Mouse (Mus musculus): ENCODE results near the gene Galnt17.

Galnt17 gene

DNA sequence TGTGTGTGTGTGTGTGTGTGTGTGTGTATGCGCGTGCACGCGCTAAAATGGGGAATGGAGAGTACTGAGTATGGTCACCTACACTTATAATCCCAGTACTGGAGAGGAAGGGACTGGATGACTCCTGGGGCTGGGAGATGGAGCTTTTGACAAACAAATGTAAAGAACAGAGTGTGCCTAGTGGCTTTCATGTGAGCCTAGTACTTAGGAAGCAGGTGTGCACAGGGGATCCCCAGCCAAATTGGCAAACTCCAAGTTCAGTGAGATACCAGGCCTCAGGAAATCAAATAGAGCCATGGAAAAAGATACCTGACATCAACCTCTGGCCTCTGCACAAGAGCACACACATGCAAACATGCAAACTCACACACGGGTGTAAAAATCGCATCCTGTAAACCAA is 61.7 kb downstream of the Galnt17 start:
- DNase-seq (ENCODE audit: extremely low read depth, insufficient read length, low spot score) = no peak

GRCm38 (mm10) chr5:131241689-131242088 is 66.6 kb downstream of the Galnt17 start:
- DNase-seq (ENCODE audit: extremely low read depth, insufficient read length, low spot score) = no peak

- no peak for DNase-seq (ENCODE audit: extremely low read depth, insufficient read length, low spot score)
Observed at GRCm38 (mm10) chr5:131239813-131240212, 68.5 kb downstream of the Galnt17 start.

GRCm38 (mm10) chr5:131236906-131237305 is 71.4 kb downstream of the Galnt17 start:
- no peak for DNase-seq (ENCODE audit: extremely low read depth, insufficient read length, low spot score)

DNA sequence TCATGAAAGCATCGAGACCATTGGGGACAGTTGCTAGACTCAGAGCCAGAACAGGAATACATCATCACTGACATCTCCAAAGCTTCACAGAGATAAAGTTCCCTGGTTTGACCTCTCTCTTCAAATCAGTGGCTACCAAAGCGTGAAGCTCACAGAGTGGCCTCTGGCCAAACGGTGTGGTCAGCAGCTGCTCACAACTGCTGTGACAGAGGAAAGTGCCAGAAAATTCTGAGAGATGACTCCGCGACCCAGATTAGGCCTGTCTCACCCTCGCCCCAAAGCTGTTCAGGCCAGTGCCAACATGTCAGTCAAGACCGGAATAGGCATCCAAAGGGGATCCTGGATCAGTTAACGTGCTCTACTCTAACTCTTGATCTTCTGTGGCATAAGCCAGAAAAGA is 74.5 kb downstream of the Galnt17 start:
- DNase-seq (ENCODE audit: extremely low read depth, insufficient read length, low spot score) = no peak

GRCm38 (mm10) chr5:131231060-131231459 is 77.2 kb downstream of the Galnt17 start:
- DNase-seq (ENCODE audit: extremely low read depth, insufficient read length, low spot score) = no peak

- no peak for DNase-seq (ENCODE audit: extremely low read depth, insufficient read length, low spot score)
Observed at GRCm38 (mm10) chr5:131229744-131230143, 78.6 kb downstream of the Galnt17 start.

- DNase-seq (ENCODE audit: extremely low read depth, insufficient read length, low spot score) = no peak
Observed at GRCm38 (mm10) chr5:131223416-131223815, 84.9 kb downstream of the Galnt17 start.

DNA sequence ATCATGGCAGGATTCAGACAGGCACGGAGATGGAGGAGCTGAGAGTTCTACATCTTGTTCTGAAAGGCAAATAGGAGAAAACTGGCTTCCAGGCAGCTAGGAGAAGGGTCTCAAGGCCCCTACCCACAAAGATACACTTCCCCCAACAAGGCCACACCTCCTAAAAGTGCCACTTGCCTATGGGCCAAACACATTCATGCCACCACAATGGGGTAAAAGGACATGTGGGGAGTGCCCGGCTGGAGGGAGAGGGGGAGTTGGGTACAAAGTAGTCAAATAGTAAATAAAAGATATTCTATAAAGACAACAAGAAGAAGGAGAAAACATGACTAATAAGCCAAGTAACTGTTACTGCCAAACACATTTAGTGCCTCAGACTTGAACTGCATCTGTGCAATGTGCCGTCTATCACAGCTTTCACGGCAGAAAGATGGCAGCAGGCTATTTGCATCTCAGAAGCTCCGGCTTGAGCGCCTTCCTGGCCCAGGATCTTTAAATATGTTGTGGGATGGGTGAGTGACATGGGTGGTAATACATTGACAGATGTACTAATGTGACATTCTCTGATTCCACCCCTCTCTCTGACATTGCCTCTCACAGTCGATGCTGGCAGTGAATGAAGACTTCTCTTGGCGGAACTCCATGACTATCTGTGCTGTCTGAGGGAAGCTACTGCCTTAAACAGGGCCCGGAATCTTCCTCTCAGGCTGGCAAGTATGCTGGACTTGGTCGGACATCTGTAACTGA is 85.6 kb downstream of the Galnt17 start:
- no peak for DNase-seq (ENCODE audit: extremely low read depth, insufficient read length, low spot score)

- no peak for DNase-seq (ENCODE audit: extremely low read depth, insufficient read length, low spot score)
Observed at GRCm38 (mm10) chr5:131218221-131218620, 90.1 kb downstream of the Galnt17 start.

DNA sequence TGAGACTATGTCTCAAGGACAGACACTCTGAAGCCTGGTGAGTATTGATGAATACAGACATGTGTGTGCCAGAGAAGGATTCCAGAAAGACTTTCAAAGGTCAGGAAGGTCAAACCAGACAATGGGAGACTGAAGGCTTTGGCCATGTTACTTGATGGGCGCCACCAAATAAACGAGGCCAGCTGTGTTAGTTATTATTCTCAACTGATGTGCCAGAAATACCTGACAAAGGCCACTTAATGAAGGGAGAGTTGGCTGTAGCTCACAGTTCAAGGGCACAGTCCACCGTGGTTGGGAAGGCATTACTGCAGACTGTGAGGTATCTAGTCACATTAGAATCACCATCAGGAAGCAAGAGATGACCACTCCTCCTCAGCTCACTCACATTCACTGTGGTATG is 96.7 kb downstream of the Galnt17 start:
- no peak for DNase-seq (ENCODE audit: extremely low read depth, insufficient read length, low spot score)

DNA sequence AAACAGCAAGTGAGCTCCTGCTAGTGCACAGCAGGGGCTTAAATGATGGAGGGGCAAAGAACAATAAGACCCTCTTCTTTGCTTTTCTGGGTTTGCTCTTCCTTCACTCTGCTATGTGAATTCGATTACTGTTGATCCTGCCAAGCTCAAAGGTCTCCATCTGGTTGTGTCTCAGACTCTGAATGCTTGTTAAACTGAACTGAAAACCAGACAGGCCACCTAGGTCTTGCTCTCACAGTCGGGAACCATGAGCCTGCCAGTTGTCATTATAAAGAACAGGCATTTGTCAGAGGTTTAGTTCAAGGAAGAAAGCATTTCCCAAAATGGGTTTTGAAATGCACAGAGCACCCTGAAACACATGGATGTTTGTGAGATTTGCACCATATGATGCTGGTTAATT is 107.2 kb downstream of the Galnt17 start:
- no peak for DNase-seq (ENCODE audit: extremely low read depth, insufficient read length, low spot score)

DNA sequence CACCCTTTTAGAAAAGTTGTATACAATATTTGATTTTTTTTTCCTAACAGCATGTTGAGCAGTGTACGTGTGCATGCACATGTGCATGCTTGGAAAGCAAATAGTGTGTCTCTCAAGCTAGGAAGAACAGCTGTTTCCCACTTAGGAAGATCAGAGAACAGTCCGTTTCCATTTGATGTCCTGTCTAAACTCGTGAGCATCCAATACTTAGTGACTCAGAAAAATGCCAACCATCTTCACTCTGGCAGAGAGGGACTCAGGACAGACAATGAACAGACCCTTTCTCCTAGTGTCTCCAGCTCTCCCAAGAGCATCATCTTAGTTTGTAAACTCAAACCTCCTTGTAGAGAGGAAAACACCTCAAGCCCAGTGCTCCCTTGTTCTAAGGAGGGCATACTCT is 116.0 kb downstream of the Galnt17 start:
- no peak for DNase-seq (ENCODE audit: extremely low read depth, insufficient read length, low spot score)

DNA sequence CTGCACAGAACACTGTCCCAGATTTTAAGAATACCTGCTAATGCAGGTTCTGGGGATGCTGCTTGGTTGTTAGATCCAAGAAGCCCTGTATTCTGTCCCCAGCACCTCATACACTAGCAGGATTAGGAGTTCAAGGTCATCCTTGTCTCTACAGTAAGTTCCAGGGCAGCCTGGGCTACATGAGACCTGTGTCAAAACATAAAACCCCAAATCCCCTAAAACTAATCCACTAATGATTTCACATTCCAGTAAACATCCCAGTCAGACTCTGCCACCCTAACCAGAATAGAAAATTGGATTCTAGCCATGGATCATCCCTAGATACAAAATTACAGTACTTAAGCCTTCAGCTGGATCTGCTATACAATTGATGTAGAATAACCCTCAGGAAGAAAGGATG is 123.7 kb downstream of the Galnt17 start:
- no peak for DNase-seq (ENCODE audit: extremely low read depth, insufficient read length, low spot score)

DNA sequence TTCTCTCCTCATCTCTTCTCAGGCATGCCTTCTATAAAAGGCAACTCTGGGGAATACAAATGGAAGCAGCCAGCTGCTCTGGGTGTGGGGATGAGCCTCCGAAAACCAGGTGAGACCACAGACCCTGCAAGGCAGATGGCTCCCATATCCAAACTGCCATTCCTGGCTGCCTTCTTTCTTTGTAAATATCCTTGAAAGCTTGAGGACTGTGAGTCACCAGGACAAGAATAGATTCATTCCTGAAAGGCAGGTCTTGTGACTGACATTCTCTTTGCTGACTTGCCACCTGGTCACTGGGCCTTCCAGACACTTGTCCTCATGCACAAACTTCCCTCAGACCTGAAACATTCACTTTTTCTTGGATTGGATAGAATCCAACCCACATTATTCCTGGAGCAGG is 127.1 kb downstream of the Galnt17 start:
- no peak for DNase-seq (ENCODE audit: extremely low read depth, insufficient read length, low spot score)

- DNase-seq (ENCODE audit: extremely low read depth, insufficient read length, low spot score) = no peak
Observed at GRCm38 (mm10) chr5:131180756-131181155, 127.5 kb downstream of the Galnt17 start.

DNA sequence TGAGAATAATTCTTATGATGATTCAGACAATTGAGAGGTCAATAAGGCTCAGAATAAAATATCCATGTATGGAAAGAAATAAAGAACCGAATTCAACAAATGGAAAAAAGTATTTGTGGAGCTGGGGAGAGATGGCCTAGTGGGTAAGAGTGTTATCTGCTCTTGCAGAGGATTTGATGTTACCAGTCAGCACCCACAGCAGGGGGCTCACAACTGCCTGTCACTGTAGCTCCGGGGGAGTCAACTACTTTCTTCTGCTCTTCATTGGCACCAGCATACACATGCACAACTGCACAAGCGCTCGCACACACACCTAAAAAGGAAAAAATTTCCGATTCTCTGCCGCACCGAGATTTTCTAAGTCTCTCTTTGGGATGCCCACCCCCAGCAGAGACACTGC is 130.4 kb downstream of the Galnt17 start:
- no peak for DNase-seq (ENCODE audit: extremely low read depth, insufficient read length, low spot score)

- no peak for DNase-seq (ENCODE audit: extremely low read depth, insufficient read length, low spot score)
Observed at GRCm38 (mm10) chr5:131177168-131177567, 131.1 kb downstream of the Galnt17 start.

- no peak for DNase-seq (ENCODE audit: extremely low read depth, insufficient read length, low spot score)
Observed at GRCm38 (mm10) chr5:131169186-131169585, 139.1 kb downstream of the Galnt17 start.

DNA sequence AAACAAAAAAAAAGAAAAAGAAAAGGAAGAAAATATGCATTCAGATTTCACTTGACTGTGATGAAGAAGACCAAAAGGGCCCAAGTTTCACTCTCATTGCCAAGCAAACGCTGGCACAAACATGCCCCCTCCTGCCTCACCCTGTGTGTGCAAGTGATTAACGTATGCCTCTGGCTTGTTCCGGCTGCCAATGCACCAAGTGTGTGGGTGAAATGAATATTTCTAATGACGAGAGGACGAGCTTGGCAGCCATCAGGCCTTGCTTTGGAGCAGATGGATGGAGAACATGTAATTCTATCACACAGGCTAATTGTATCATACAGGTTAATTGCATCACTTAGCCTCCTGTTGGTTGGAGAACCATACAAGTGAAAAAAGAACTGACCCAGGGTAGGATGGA is 140.9 kb downstream of the Galnt17 start:
- DNase-seq (ENCODE audit: extremely low read depth, insufficient read length, low spot score) = no peak

DNA sequence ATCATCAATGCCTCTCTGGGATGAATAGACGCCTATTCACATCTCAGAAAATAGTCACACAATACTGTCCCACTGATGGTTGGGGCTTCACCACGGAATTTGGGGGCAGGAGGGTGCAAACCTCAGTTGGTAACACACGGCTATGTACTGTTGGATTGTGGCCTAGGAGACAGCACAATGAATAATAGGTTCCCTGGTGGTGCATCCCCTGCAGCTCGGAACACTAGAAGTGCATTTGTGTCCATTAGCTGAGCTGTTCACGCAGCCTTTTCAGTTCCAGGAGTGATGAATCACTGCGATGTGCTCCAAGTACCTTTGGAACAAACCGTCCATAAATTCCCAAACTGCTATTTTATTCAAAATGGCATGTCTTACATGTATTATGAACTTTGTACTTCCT is 142.6 kb downstream of the Galnt17 start:
- DNase-seq (ENCODE audit: extremely low read depth, insufficient read length, low spot score) = no peak

DNA sequence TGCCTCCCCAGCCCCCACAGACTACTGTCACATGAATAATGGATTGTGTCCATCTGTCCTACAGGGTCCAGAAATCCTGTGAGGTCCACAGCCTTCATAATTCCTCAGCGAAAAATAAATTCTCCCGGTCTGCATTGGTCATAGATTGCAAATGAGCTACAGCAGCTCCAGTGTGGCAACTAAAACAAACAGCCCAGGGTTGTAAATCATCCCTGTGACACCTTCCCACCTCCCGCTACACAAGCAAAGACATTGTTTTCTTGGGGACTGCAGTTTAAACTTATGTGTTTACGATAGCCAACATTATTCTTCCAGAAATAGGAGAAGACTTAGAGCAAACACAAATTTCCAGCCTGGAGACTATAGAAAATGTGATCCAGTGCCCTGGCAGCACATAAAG is 150.4 kb downstream of the Galnt17 start:
- no peak for DNase-seq (ENCODE audit: extremely low read depth, insufficient read length, low spot score)

DNA sequence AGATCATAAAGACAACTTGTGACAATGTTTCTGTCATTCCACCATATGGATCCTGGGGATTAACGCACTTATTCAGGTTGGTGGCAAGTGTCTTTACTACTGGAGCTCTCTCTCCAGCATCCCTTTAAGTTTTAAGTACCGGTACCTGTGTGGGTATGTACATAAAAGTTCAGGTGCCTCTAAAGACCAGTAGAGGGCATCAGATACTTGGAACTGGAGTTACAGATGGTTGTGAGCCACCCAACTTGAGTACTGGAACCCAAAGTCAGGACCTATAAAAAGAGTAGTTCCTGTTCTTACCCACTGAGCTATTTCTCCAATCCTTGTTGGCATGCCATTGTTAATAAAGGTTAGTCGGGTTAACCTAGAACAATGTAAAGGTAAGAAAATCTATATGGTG is 152.0 kb downstream of the Galnt17 start:
- no peak for DNase-seq (ENCODE audit: extremely low read depth, insufficient read length, low spot score)
